Mouse (Mus musculus) cerebellum, adult 9-11 months (tissue): Measurements from ENCODE around the gene Epb41l3.

Experiments
- DNase-seq: peaks from one replicate; pipeline ENCODE4 v3.0.0; 2022

Gene Epb41l3

GRCm38 (mm10) chr17:69255834-69256233 lies 180.4 kb downstream of the Epb41l3 start:
- no peak for DNase-seq

GRCm38 (mm10) chr17:69256441-69256840 lies 181.0 kb downstream of the Epb41l3 start:
- no peak for DNase-seq

DNA sequence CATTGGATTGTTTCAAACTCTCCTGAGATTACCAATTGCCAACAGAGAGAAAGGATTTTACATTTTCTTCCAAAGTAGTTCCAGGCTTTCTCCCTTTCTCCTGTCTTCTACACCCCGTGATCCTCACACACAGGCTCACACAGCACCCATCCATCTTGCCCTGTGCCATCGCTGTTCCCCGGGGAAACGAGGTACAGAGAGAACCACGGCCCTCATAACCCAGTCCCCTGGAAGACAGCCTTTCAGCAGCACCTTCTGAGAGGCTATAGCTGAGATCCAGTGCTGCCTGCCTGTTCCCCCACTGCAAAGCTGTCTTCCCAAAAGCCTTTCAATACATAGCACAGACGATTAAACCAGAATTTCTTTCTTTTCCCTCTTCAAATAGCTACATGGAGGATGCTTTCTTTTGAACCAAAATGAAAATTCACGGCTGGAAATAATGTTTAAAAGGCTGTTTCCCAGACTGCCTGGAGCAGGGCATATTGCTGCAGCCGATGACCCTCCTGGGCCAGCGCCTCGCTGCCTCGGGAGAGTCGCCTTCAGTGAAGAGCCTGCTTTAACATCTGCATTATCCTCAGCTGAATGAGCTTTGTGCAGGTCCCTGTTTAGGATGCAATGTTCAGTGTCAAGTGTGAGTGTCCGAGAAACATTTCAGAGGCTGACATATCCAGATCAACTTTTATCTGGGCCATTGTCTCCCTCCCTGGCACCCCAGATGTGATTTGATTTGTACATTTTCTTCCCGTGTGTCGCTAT lies 188.5 kb downstream of the Epb41l3 start:
- no peak for DNase-seq

GRCm38 (mm10) chr17:69265171-69265570 lies 189.7 kb downstream of the Epb41l3 start:
- DNase-seq = no peak

DNA sequence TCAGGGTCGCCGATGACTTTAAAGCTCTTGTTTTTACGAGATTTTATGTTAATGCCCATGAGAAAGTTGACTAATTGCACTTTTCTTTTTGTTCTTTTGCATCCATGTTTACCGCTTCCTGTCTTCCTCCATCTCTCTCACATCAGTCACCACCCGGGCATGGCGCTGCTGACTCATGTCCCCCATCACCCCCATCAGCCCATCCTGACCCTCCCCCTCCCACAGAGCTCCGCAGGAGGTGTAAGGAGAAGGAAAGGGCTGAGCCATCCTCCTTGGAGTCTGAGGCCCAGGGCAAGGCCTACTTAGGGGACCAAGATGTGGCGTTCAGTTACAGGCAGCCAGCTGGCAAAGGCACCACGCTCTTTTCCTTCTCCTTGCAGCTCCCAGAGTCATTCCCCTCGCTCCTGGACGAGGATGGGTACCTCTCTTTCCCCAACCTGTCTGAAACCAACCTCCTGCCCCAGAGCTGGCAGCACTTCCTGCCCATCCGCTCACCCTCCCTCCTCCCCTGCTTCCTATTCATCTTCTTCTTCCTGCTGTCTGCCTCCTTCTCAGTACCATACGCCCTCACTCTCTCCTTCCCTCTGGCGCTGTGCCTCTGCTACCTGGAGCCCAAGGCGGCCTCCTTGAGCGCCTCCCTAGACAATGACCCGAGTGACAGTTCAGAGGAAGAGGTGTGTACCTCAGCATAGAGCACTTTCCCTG lies 190.4 kb downstream of the Epb41l3 start:
- peak; percentile 59 for DNase-seq

DNA sequence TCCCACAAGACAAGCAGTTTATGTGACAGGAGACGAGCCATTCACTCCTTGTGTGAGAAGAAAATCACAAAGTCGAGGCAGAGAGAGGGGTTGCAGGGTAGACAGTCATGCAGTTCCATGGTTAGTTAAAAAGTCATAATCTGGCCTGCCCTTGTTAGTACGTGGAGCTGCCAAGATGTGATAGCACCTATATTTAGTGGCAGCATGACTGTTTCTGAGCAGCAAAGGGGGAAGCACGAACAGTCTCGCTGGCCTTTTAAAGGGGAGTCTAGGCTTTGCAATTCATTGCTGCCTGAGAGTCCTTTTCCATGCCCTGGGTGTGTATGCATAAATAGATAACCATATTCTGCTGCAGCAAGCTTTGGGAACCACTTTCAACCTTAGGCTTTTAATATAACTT lies 191.5 kb downstream of the Epb41l3 start:
- DNase-seq = no peak

- DNase-seq = peak; percentile 89
Observed at GRCm38 (mm10) chr17:69267526-69267925, 192.0 kb downstream of the Epb41l3 start.

GRCm38 (mm10) chr17:69277362-69277761 lies 201.9 kb downstream of the Epb41l3 start:
- DNase-seq = no peak

- no peak for DNase-seq
Observed at GRCm38 (mm10) chr17:69284511-69284910, 209.0 kb downstream of the Epb41l3 start.

DNA sequence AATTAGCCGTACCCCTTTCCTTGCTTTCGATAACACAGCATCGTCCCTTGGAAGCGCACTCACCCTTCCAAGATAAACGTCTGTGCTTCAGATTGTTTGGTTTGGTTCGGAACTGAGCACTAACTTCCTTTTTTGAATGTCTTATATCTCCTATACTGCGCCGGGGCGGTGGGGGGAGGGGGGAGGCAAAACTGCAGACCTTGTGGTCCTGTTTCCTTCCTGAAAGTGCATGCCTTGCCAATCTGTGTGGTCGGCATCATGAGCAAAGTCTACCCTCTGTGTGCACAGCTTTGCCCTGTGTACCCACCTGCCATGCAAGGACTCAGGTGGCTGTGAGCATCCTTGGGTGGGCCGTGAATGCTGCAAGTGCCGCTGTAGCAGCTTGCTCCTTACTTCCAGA lies 212.6 kb downstream of the Epb41l3 start:
- DNase-seq = no peak

DNA sequence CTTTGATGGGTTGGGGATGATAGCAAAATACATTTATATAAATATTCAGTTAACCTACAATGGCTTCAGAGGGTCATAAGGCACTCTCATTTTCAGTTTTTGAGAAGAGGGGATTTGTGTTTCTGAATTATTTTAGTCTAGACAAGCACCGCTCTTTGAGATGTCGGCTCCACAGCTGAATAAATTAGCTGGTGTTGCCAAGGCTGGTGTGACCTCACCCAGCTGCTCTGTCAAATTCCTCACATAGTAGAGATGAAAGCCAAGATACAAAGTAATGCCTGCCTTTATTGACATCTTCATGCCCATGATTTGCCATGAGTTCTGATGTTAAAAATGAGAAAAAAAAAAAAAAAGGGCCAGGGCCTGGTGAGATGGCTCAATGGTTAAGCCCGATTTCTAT lies 214.8 kb downstream of the Epb41l3 start:
- DNase-seq = no peak

DNA sequence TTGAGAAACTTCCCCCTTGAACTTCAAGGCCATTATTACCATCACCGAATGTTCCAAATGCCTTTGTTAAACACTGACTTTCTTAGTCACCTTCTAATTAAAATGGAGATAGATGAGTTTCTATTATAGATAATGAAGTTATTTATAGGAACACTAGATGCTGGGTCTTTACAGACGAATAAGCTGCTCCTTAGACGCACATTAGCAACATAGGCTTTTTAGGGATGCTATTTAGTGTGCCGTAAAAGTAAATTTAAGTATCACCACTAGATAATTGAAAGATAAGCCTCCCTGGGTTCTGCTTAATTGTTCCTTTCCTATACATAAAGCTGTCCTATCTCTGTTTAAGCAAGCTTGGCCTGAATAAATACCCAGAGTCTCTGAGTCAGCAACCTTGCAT lies 226.1 kb downstream of the Epb41l3 start:
- DNase-seq = no peak

GRCm38 (mm10) chr17:69303579-69304274 lies 228.2 kb downstream of the Epb41l3 start:
- DNase-seq = peak; percentile 12

GRCm38 (mm10) chr17:69307636-69308035 lies 232.2 kb downstream of the Epb41l3 start:
- no peak for DNase-seq

- no peak for DNase-seq
Observed at GRCm38 (mm10) chr17:69309872-69310271, 234.4 kb downstream of the Epb41l3 start.

- DNase-seq = no peak
Observed at GRCm38 (mm10) chr17:69320496-69320895, 245.0 kb downstream of the Epb41l3 start.

- DNase-seq = no peak
Observed at GRCm38 (mm10) chr17:69322721-69323120, 247.2 kb downstream of the Epb41l3 start.
